Mouse (Mus musculus) kidney, postnatal 0 days (tissue): ENCODE measurements around the gene Fmo4. TPM values are rescaled to one million over a fixed set of nuclear protein-coding genes. Genes with fewer than 3 reads are reported as not detected.

Experiments
- ATAC-seq: fragments of 200-750 bp; cut with Nextera tagmentation; replicated peaks from 2 replicates; pipeline ENCODE4 v1.8.0; 2017; ENCODE audit warnings: low read depth, moderate number of reproducible peaks, moderate TSS enrichment, moderate library complexity; ENCODE audit not compliant: low FRiP score
- DNase-seq: peaks from one replicate; pipeline ENCODE4 v3.0.0-alpha.2; 2016; ENCODE audit warnings: low spot score
- H3K27ac ChIP-seq: fragments of 300-500 bp; sonication (generic); 2 replicates; pipeline ENCODE4 v1.5.1; 2014; ENCODE audit warnings: mild to moderate bottlenecking
- H3K27me3 ChIP-seq: fragments of 300-500 bp; sonication (generic); 2 replicates; pipeline ENCODE4 v1.6.1; 2014; ENCODE audit warnings: low read length, mixed read lengths; ENCODE audit not compliant: insufficient read depth
- H3K36me3 ChIP-seq: fragments of 300-500 bp; sonication (generic); 2 replicates; pipeline ENCODE4 v1.6.1; 2014; ENCODE audit warnings: low read length, mixed read lengths; ENCODE audit not compliant: insufficient read depth
- H3K4me1 ChIP-seq: fragments of 300-500 bp; sonication (generic); replicated peaks from 2 replicates; pipeline ENCODE4 v1.6.1; 2014; ENCODE audit warnings: antibody characterized with exemption, low read length, mixed read lengths; ENCODE audit not compliant: insufficient read depth
- H3K4me2 ChIP-seq: fragments of 300-500 bp; sonication (generic); 2 replicates; pipeline ENCODE4 v1.6.1; 2014; ENCODE audit warnings: mild to moderate bottlenecking, low read length, moderate library complexity, mixed read lengths
- H3K4me3 ChIP-seq: fragments of 300-500 bp; sonication (generic); replicated peaks from 2 replicates; pipeline ENCODE4 v1.5.1; 2014; ENCODE audit warnings: low read depth, low read length
- H3K9ac ChIP-seq: fragments of 300-500 bp; sonication (generic); 2 replicates; pipeline ENCODE4 v1.6.1; 2014; ENCODE audit warnings: low read depth, low read length
- H3K9me3 ChIP-seq: fragments of 300-500 bp; sonication (generic); replicated peaks from 2 replicates; pipeline ENCODE4 v1.6.1; 2016; ENCODE audit warnings: low read length, inconsistent platforms, mixed read lengths
- CTCF ChIP-seq: IDR thresholded peaks from 2 replicates; pipeline ENCODE4 v1.5.1; 2016; ENCODE audit warnings: antibody characterized with exemption, low read depth, mild to moderate bottlenecking, moderate library complexity
- WGBS: fragments of 180-500 bp; shearing (Covaris S2); extraction: QIAGEN DNeasy Blood & Tissue Kit; methylation state at CpG from one replicate; pipeline ENCODE4 v1.1.7; 2014; 5-methylcytosine and 5-hydroxymethylcytosine counted together
- polyA plus RNA-seq: library from polyadenylated mRNA; unstranded; fragments of >200 nt; fragmentation: Nextera tagmentation; extraction: Ambion mirVana; gene quantifications from 2 replicates; pipeline ENCODE4 v1.2.1, GENCODE M21; 2015

The Fmo4 gene
- polyA plus RNA-seq, 1 experiment from 2014 or later = 2.3 TPM

DNA sequence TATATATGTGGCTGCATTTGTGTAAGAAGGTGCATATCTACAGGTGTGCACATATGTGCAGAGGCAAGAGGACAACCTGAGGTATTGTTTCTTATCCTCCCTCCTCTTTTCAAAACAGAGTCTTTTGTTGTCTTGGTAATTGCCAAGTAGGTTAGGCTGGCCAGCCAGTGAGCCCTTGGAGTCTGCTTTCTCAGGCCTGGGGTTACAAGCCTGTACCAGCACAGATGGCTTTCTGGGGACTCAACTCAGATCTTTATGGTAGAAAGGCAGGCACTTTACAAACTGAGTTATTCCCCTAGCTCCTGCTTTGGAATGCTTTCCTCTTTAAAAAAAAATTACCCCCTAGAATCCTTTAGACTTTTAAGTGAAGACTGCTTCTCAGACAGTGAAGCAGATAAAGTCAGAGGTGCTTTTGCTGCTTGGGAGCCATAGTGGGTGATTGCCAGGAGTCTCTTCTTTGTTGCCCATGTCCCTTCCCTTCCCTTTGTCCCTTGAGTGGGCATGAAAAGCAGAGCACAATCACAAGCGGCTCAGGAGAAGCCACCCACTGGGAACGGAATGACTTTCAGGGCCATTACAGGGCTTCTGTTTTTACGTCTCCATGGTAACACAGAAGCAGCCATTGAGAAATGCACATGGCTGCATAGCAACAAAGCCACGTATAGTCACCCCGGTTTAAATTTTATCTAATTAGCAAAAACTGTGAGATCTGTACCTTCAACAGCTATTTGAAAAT, 18.2 kb upstream of the Fmo4 start:
- Histone ChIP-seq H3K4me3 (no peak overlapping the region), H3K9me3 (no peaks in the 10 kb centered on the region), H3K4me2 (peak overlapping the region; percentile 2; the same call in 1 of the 2 replicates), H3K9ac (no peak overlapping the region), H3K27me3 (no peaks in the 10 kb centered on the region), H3K27ac (no peak overlapping the region), H3K36me3 (no peaks in the 10 kb centered on the region), H3K4me1 (no peaks in the 10 kb centered on the region)
- no peak for TF ChIP-seq CTCF
- WGBS = 9% methylated on average over 5 of the region's 5 CpGs
- ATAC-seq (no peak), DNase-seq (peak; percentile 31)

GRCm38 (mm10) chr1:162819280-162819679, 5.5 kb upstream of the Fmo4 start:
- H3K4me2 ChIP-seq = no peak overlapping the region
- H3K9ac ChIP-seq = no peak overlapping the region
- no peaks in the 10 kb centered on the region for H3K9me3 ChIP-seq
- H3K4me3 ChIP-seq = no peak overlapping the region
- TF ChIP-seq CTCF = no peak
- WGBS = 95% methylated on average over 5 of the region's 5 CpGs
- no peak overlapping the region for H3K27ac ChIP-seq
- no peaks in the 10 kb centered on the region for H3K36me3 ChIP-seq
- no peaks in the 10 kb centered on the region for H3K4me1 ChIP-seq
- H3K27me3 ChIP-seq = no peaks in the 10 kb centered on the region
- DNase-seq (no peak), ATAC-seq (no peak)

DNA sequence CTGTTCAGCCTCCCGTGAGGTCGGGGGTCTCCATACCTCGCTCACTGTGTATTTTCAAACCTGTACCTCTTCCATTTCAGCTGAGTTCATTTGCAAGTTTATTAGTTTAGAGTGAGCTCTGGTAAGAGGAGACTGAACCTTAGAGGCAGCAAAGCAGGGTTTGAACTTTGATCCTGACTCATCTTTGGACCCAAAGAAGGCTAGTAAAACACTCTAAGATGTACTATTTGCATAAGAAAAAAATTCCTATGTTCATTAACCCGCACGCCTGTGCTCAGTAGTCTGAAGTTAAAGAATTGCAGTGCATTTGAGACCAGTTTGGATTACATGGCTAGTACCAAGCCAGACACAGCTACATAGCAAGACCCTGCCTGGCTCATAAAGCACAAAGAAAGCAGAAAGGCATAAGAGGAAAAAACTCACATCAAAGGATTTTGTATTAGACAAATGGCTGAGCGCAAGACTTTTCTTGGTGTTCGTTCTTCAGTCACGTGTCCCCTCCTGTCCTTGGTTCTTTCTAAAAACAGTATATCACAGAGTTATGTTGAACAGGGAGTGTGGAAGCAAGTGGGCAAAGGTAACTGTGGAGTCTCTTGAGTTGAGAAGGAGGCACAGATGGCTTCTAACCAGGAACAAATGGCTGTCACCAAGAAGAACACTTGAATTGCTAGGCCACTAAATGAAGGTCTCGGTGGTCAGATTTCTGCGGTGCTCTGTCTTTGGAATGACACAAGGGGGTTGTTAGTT, 1.8 kb upstream of the Fmo4 start:
- TF ChIP-seq CTCF = no peak

GRCm38 (mm10) chr1:162814932-162815331, 1.2 kb upstream of the Fmo4 start:
- H3K36me3 ChIP-seq = no peaks in the 10 kb centered on the region
- no peak overlapping the region for H3K4me2 ChIP-seq
- H3K4me1 ChIP-seq = no peaks in the 10 kb centered on the region
- WGBS = 44% methylated on average over 4 of the region's 4 CpGs
- peak overlapping the region; percentile 74 for H3K27ac ChIP-seq
- H3K4me3 ChIP-seq = no peak overlapping the region
- peak; percentile 84 for ATAC-seq
- H3K9me3 ChIP-seq = no peaks in the 10 kb centered on the region
- H3K9ac ChIP-seq = no peak overlapping the region
- H3K27me3 ChIP-seq = no peaks in the 10 kb centered on the region
- TF ChIP-seq CTCF = no peak
- no peak for DNase-seq

More for the DNA sequence above, 1.8 kb upstream of the Fmo4 start:
- DNase-seq = peak; percentile 27
- WGBS = 50% methylated on average over 10 of the region's 10 CpGs
- H3K36me3 ChIP-seq = no peaks in the 10 kb centered on the region
- no peak overlapping the region for H3K4me3 ChIP-seq
- H3K9me3 ChIP-seq = no peaks in the 10 kb centered on the region
- peak; percentile 85 for ATAC-seq
- no peaks in the 10 kb centered on the region for H3K27me3 ChIP-seq
- H3K4me2 ChIP-seq = no peak overlapping the region
- H3K4me1 ChIP-seq = no peaks in the 10 kb centered on the region
- H3K9ac ChIP-seq = no peak overlapping the region
- peak overlapping the region; percentile 74 for H3K27ac ChIP-seq

- no peak overlapping the region for H3K27ac ChIP-seq
- H3K9me3 ChIP-seq = no peaks in the 10 kb centered on the region
- 89% methylated on average over 9 of the region's 9 CpGs for WGBS
- no peaks in the 10 kb centered on the region for H3K36me3 ChIP-seq
- no peak overlapping the region for H3K9ac ChIP-seq
- H3K4me3 ChIP-seq = no peak overlapping the region
- H3K4me1 ChIP-seq = no peaks in the 10 kb centered on the region
- no peak for TF ChIP-seq CTCF
- ATAC-seq = no peak
- H3K4me2 ChIP-seq = no peak overlapping the region
- no peak for DNase-seq
- no peaks in the 10 kb centered on the region for H3K27me3 ChIP-seq
Observed at GRCm38 (mm10) chr1:162813143-162813835, 483 bp downstream of the Fmo4 start.

GRCm38 (mm10) chr1:162808541-162808940, 5.2 kb downstream of the Fmo4 start:
- no peak overlapping the region for H3K9ac ChIP-seq
- no peaks in the 10 kb centered on the region for H3K27me3 ChIP-seq
- H3K4me3 ChIP-seq = no peak overlapping the region
- H3K4me2 ChIP-seq = no peak overlapping the region
- no peak overlapping the region for H3K27ac ChIP-seq
- no peak for TF ChIP-seq CTCF
- no peak for ATAC-seq
- DNase-seq = no peak
- H3K4me1 ChIP-seq = no peaks in the 10 kb centered on the region
- no peaks in the 10 kb centered on the region for H3K9me3 ChIP-seq
- 86% methylated on average over 3 of the region's 3 CpGs for WGBS
- no peaks in the 10 kb centered on the region for H3K36me3 ChIP-seq
